Mouse (Mus musculus): Measurements from ENCODE around the gene Hist1h4d. TPM values are rescaled to one million over a fixed set of nuclear protein-coding genes. Genes with fewer than 3 reads are reported as not detected.
"Not testable (repeated sequence)": the region's sequence is repeated elsewhere in the genome, so short reads cannot be mapped to it uniquely, and the experiment has no call there.

Hist1h4d gene
- total RNA-seq, 2 experiments from 2014 or later, result 672 to 1,443 TPM

DNA sequence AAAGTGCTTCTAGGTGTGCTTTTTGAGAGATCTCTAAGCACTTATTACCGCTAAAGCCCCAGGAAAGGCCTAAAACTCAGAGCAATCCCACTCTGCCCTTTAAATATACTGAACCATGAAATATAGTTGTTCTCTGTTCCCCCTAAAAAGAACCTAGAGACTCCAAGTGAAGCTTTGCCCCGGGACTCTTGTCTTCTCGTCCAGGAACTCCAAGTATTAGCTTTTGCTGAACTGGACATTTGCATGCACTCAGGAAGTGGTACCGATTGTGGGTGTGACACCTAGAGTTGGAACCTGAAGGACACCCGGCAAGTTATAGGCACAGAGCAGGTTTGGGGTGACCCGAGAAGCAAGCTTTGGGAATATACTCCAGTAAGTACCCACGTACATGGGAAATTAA is 9.8 kb downstream of the Hist1h4d start:
- no peak for ATAC-seq (ENCODE audit: poor library complexity, severe bottlenecking)

DNA sequence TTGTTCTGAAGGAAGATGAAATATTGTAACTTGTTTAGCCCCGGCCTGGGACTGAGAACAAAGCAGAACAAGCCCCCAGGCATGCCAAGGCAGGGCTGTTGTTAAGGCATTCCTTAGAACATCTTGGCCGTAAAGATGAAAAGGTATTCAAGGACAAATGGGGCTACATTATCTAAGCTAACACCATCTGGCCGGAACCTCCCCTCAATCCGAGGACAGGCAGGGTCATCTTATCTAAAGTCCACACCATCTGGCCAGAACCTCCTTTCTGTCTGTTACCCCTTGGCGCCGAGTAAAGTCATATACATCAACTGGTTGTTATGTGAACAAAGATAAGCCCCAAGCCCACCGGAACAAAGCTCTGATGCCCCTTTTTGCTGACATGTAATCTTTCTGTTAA is 10.5 kb downstream of the Hist1h4d start:
- ATAC-seq (ENCODE audit: poor library complexity, severe bottlenecking), result not testable (repeated sequence)

- ATAC-seq (ENCODE audit: poor library complexity, severe bottlenecking), result no peak
These were observed 11.2 kb downstream of the Hist1h4d start for GRCm38 (mm10) chr13:23592614-23593013.

- ATAC-seq (ENCODE audit: poor library complexity, severe bottlenecking), result no peak
These were observed 11.8 kb downstream of the Hist1h4d start for GRCm38 (mm10) chr13:23593051-23593770.

GRCm38 (mm10) chr13:23595185-23595584 is 13.8 kb downstream of the Hist1h4d start:
- no peak for ATAC-seq (ENCODE audit: poor library complexity, severe bottlenecking)

DNA sequence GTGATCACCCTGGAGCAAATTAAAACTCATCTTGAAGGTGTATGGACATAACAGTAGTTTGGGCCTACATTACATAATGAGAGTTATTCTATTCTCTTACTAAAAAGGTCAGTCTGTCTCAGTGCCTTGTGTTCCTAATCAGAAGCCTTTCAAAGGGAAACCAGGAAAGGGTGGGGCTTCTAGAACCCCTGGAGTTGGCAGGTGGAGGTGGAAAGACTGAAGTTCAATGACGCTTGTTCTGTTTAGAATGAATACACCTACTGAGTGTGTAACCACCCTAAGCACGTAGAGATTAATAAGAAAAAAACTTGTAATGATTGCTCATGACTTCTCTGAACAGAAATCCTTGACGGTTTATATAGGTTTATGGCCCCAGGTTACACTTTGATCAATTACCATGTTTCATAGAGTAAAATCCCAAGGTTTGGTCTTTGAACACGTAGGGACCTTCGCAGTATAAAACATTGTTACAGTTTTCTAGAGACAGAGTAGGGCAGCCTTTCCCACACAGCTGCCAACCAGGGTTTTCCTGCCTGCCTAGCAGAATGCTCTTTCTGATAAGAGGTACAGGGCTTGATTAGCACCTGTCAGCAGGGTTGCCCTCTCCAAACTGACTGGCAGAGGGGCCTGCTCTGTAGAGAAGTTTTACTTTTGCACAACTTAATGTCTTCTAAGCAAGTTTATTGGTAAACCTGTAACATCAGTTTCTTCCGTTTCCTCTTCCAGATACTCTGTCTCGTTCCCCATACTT is 14.4 kb downstream of the Hist1h4d start:
- ATAC-seq (ENCODE audit: poor library complexity, severe bottlenecking), result no peak

- peak; percentile 80 for ATAC-seq (ENCODE audit: poor library complexity, severe bottlenecking)
These were observed 16.6 kb downstream of the Hist1h4d start for GRCm38 (mm10) chr13:23597957-23598356.

DNA sequence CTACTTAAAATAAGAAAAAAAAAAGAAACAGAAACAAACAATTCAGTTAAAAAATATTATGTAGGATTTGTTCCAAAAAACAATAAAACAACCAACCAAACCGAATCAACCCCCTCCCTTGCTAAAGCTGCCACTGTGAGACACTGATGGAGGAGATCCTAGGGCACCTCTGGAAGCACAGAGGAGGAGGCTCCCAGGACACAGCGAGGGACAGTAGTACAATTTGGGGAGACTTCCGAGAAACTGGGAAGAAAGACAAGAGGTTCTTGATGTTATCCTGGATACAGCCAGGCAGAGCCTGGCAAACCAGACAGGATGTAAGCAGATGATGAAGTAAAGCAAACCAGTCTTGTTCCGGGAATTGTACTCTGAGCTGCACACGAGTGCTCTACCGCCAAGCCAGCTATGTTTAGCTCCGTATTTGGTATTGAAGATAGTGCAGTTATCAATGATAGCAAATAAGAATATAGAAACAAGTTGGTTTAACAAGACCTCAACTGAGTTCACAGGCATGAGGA is 21.8 kb downstream of the Hist1h4d start:
- ATAC-seq (ENCODE audit: poor library complexity, severe bottlenecking), result no peak

DNA sequence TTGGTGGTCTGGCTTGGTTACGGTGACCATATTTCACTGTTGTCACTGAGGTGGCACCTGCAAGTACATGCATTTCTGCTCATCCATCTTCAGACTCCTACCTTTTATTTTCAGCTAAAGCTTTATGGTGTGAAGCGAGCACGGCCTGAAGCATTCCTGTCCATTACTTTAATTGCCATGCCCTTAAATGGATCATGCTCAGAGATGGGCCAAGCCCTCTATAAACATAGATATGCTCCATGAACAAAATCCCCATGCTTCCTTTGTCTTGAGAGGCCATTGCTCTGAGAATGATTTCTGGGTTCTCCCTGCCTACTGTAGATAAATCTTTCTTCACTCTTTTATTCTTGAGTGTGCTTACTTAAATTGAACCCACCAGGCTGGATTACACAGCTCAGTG is 23.1 kb downstream of the Hist1h4d start:
- ATAC-seq (ENCODE audit: poor library complexity, severe bottlenecking), result no peak

- no peak for ATAC-seq (ENCODE audit: poor library complexity, severe bottlenecking)
These were observed 23.7 kb downstream of the Hist1h4d start for GRCm38 (mm10) chr13:23605052-23605451.

- ATAC-seq (ENCODE audit: poor library complexity, severe bottlenecking), result peak; percentile 35; the same call in 1 of the 2 replicates
These were observed 27.8 kb downstream of the Hist1h4d start for GRCm38 (mm10) chr13:23609209-23609608.

DNA sequence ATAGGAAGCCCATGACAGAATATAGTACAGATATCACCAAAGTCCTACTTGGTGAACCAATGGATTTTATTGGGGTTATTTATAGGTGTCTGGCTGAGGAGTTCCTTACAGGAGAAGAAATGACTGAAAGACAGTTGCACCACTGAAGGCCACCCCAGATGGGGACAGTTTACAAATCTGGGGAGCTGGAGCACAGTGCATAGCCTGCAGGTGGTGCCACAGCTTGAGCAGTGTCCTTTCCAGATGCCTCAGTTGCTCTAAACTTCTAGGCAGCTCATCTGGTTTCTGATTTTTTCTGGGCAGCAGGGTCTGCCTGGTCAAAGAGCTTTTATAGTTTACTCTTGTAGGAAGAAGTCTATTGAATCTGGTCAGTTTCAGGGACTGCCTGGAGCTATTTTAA is 28.4 kb downstream of the Hist1h4d start:
- no peak for ATAC-seq (ENCODE audit: poor library complexity, severe bottlenecking)

DNA sequence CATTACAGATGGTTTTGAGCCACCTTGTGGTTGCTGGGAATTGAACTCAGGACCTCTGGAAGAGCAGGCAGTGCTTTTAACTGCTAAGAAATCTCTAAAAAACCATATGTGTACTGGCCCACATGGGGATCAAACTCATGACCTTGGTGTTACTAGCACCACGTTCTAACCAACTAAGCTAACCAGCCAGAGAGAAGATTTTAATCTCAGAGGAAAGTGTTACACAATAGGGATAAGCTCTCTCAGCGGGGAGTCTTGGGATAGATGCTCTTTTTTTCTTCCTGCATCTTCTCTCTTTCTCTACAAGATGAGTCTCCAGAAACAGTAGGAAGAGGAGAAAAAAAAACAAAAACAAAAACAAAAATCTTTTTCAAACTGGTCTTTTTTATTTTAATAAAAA is 29.0 kb downstream of the Hist1h4d start:
- ATAC-seq (ENCODE audit: poor library complexity, severe bottlenecking), result no peak

- no peak for ATAC-seq (ENCODE audit: poor library complexity, severe bottlenecking)
These were observed 30.2 kb downstream of the Hist1h4d start for GRCm38 (mm10) chr13:23611638-23612037.

DNA sequence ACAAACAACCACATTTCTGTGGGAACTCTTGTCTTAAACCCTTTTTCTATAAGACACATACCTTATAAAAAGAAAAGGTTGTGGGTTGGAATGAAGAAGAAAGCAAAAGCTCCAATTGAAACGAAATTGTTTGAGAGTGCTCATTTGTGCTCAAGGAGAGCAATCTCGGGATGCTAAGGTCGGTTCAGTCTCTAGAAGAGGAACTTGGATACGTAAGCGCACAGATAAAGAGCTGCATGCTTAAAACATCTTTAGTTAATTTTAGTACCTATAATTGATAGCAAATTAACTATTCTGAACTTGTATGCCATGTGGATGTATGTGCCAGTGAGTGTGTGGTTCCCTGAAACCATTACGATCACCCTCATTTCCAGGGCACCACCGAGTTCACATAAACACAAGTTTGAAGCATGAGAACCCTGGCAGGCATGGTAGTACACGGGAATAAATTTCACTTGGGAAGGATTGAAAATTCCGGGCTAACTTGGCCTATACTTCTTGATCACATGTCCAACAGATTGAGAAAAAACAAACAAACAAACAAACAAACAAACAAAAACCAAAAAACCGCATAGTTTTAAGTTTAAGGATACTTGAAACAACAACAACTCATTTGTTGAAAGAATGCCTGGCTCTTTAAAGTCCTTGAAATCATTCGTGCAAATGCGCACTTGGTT is 38.8 kb downstream of the Hist1h4d start:
- ATAC-seq (ENCODE audit: poor library complexity, severe bottlenecking), result no peak

- peak; percentile 63 for ATAC-seq (ENCODE audit: poor library complexity, severe bottlenecking)
These were observed 39.5 kb downstream of the Hist1h4d start, which contains the start of gene Hist1h2be for GRCm38 (mm10) chr13:23620733-23621531. Gene Hist1h2be (minus strand): TSS chr13:23621124.

- peak; percentile 65 for ATAC-seq (ENCODE audit: poor library complexity, severe bottlenecking)
These were observed 40.3 kb downstream of the Hist1h4d start for GRCm38 (mm10) chr13:23621532-23622174.

DNA sequence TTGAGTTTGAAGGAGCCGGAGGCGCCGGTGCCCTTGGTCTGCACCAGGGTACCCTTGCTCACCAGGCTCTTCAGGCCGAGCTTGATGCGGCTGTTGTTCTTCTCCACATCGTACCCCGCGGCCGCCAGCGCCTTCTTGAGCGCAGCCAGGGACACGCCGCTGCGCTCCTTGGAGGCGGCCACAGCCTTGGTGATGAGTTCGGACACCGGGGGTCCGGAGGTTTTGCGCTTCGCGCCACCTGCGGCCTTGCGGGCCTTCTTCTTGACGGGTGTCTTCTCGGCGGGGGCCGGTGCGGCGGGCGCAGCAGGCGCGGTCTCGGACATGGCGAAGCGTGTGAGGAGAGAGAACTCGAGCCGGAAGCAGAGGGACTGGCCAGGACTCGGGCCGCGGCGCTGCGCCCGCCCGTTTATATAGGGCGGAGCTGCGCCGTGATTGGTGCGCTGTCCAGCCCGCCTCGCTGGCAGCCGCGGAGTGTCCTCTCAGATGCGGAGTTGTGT is 40.8 kb downstream of the Hist1h4d start, which contains the start of gene Hist1h1e:
Hist1h1e (minus strand) TSS at position 384 of the 497 bp plus-strand sequence.
- ATAC-seq (ENCODE audit: poor library complexity, severe bottlenecking), result peak; percentile 73

- ATAC-seq (ENCODE audit: poor library complexity, severe bottlenecking), result no peak
These were observed 41.6 kb downstream of the Hist1h4d start for GRCm38 (mm10) chr13:23622861-23623450.

All from megakaryocyte, adult 5-6 weeks (primary cell).